Mouse (Mus musculus): Measurements from ENCODE around the gene Hpse2.

The Hpse2 gene

GRCm38 (mm10) chr19:42973740-42974139, 414.4 kb downstream of the Hpse2 start:
- DNase-seq (ENCODE audit: low read depth, low spot score): no peak

- no peak for DNase-seq (ENCODE audit: low read depth, low spot score)
Observed at GRCm38 (mm10) chr19:42965171-42965570, 423.0 kb downstream of the Hpse2 start.

- DNase-seq (ENCODE audit: low read depth, low spot score): no peak
Observed at GRCm38 (mm10) chr19:42948114-42948636, 440.0 kb downstream of the Hpse2 start.

DNA sequence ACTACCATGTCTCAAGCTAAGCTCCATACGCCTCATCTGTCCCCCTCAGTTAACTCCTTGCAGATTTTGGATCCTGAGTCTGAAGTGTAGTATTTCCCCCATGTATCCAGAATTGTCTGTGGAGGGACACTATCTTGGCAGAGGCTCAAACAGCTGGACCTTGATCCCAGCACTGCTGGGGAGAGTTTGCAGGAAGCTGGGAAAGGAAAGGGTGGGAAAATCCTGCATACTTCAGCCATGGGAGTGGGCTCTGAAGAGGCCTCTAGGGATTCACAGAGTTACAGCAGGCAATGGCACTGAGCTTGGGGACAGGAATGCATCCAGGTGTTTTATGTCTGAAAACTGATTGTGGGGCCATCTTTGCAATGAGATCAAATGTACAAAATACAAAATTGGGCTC, 450.6 kb downstream of the Hpse2 start:
- no peak for DNase-seq (ENCODE audit: low read depth, low spot score)

DNA sequence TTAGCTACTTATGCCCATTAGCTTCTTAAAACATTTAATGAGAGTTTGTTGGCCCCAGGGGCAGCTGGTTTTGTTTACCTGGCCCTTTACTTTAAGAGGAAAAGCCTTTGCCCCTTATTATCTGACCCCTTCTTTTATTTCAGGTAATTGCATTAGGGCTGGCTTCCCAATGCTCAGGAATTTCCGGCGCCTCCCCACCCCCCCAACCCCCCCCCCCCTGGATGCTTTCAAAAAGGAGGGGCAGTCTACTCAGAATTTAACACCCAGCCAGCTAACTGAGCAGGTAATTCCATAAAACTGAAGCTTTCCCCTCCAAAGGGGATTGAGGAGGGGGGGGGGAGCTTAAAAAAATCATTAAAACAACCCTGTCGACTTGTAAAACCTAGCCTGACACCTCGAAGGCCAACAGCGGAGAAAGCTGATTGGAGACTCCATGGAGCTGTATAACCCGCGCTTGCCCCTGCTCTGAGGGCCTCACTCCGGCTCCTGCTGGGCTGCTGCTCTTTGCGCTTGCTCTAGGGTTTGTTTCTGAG, 451.4 kb downstream of the Hpse2 start:
- no peak for DNase-seq (ENCODE audit: low read depth, low spot score)

DNA sequence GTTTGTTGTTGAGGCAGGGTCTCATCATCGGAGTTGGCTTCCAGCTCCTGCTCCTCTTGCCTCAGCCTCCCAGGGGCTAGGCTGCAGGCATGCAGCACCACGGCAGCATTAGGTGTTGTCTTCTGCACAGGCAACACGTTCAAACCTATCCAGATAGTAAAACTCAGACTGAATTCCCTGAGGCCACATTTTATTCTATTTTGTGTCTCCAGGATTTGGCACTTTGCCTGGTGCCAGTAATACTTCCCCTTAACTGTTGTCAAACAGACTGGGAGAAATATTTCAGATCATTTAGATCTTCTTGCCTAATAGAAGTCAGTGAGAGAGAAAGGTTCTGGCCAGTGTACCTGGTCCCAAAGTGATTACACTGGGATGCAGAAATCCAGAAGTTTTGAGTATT, 458.5 kb downstream of the Hpse2 start:
- no peak for DNase-seq (ENCODE audit: low read depth, low spot score)

- no peak for DNase-seq (ENCODE audit: low read depth, low spot score)
Observed at GRCm38 (mm10) chr19:42928271-42928670, 459.9 kb downstream of the Hpse2 start.

GRCm38 (mm10) chr19:42922610-42923009, 465.5 kb downstream of the Hpse2 start:
- no peak for DNase-seq (ENCODE audit: low read depth, low spot score)

DNA sequence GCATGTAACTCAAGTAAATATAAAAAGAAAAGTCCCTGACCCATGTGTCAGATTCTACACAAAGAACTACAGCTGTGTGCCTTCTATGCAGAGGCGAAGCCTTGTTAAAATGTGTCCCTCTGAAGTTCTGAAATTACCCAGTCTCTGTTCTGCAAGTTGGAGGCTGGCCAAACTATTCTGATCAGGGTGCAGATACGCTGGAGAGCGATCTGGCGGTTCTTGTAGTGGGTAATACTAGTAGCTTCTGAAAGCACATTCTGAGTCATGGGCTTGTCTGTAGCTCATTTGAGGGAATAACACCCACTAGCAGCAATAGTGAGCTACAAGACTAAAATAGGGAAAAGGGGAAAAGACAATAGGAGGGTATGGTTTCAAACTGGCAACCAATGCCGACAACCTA, 474.5 kb downstream of the Hpse2 start:
- DNase-seq (ENCODE audit: low read depth, low spot score): no peak

DNA sequence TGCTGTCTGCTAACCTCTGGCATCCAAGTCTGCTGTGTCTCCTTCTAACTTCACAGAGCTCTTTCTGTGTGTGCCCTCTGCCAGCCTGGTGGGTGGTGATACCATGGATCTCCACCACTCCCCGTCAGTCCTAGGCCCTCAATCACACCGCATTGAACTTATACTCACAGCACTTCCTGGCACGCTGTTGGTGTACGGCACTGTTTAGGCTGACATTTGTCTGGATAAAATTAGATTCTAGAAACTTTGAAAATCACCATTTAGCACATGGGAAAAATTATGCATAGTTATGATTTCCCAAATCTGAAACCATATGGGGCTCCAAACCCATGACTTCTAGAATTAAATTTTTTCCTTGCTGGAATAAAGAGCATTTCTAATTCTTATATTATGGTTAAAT, 478.4 kb downstream of the Hpse2 start:
- DNase-seq (ENCODE audit: low read depth, low spot score): no peak

DNA sequence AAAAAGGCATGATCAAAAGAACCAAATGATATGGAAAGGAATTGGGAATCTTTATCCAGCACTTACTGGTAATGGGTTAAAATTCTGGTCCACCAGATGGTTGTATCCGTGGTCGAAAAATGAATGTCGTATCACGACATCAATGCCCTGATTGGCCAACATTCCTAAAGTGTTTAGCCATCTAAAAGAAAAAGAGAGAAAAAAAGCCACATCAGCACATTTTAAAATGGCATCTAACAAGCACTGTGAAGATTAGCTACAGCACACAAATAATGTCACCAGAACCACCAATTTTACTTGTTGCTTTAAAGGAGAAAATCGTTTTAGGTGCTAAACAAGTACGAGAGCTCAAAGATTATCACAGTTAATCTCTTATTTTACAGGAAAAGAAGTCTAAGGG, 479.6 kb downstream of the Hpse2 start:
- DNase-seq (ENCODE audit: low read depth, low spot score): no peak

GRCm38 (mm10) chr19:42906328-42906727, 481.8 kb downstream of the Hpse2 start:
- DNase-seq (ENCODE audit: low read depth, low spot score): no peak

GRCm38 (mm10) chr19:42904726-42905125, 483.4 kb downstream of the Hpse2 start:
- no peak for DNase-seq (ENCODE audit: low read depth, low spot score)

- DNase-seq (ENCODE audit: low read depth, low spot score): no peak
Observed at GRCm38 (mm10) chr19:42904240-42904639, 483.9 kb downstream of the Hpse2 start.

DNA sequence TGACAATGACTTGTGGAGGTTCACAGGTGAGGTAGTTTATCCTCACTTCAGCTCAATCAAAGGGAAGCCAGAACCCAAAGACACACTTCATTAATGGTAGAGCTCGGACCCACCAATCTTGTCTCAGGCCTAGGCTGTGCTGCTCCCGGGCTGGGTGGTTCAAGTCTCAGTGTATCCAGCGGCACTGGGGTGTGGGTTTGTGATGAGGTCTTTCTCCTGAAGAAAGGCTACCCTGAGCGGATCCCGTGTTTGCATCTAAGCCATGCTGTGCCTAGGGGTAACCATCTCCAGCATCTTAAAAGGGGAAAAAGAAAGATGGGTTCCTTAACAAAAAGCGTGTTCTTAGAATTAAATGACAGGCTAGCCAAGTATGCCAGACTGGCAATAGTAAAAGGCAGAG, 484.3 kb downstream of the Hpse2 start:
- no peak for DNase-seq (ENCODE audit: low read depth, low spot score)

DNA sequence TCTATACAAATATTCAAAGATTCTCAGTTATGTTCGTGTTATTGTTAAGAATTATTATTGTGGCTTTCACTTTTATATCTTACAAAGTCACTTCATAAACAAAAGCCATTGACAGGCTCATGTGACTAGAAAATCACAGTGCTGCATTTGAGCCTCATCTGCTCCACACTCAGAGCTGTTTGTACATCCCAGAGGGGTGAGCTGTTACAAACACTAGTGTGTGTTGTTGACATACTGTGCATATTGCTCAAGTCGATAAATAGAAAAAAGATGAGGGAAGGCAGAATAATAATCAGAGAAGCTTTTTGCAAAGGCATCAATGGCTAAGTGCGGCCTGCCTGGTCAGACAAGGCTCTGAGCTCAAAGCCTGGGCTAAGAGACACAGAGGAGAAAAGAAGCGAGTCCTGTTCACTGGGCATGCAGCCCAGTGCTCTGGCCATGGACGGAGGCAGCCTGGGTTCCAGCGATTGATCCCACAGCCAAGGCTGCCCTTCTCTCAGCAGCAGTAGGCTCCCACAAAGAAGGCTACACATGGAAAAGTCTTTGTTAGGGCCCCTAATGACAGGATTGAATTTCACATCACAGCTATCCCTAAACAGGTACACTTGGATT, 485.6 kb downstream of the Hpse2 start:
- no peak for DNase-seq (ENCODE audit: low read depth, low spot score)

DNA sequence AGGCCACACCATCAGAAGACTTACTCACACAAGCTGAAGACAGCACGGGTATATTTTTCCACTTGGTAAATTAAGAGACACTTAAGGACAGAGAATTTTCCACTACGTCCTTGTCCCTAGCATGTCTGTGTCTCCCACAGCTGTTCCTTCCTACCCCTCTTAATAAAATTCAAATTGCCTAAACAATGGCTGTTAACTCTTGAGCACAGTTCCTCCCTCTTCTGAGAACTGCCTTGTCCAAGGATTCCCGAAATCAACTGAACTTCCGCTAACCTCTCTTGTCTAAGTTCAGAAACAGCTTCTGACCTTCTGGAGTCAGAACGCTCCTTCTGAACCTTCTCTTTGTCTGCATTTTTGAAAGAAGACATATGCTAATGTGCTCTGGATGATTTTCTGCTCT, 496.6 kb downstream of the Hpse2 start:
- no peak for DNase-seq (ENCODE audit: low read depth, low spot score)

DNA sequence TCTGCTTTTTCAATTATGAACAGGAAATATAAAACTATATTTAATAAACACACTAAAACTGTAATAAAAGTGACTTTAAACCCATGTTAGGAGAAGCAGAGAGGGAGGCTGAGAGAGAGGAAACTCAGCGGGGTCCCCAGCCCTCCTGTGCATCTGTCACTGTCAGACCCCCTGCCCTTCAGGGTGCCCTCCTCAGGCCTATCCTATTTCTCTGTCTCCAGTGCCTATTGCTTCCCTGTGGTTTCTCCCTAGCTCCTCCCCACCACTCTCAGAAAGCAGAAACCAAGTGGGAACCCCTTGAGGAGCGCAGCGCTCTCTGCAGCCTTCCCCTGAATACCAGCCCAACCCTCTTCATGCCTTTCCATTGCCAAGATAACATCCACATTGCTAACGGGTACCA, 510.5 kb downstream of the Hpse2 start:
- DNase-seq (ENCODE audit: low read depth, low spot score): no peak

- no peak for DNase-seq (ENCODE audit: low read depth, low spot score)
Observed at GRCm38 (mm10) chr19:42876563-42876962, 511.6 kb downstream of the Hpse2 start.

- DNase-seq (ENCODE audit: low read depth, low spot score): no peak
Observed at GRCm38 (mm10) chr19:42869663-42870530, 518.3 kb downstream of the Hpse2 start.

- DNase-seq (ENCODE audit: low read depth, low spot score): no peak
Observed at GRCm38 (mm10) chr19:42868958-42869662, 519.0 kb downstream of the Hpse2 start.

DNA sequence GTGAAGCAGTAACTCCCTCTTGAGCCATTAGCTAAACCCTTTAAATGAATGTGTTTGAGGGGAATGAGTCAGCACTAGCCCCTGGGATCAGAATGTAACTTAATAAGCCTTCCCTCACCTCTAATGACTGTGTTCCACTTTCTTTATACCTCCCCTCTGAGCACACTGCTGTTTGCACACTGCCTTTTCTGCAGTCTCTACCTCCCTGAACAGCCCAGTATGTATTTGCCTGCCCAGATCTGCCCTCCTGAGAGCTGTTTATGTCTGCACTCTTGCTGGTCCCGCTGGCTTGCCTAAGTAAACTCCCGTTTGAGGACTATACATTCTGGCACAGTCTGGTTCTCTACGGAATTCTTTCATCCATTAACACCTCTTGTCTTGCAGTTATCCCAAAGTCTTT, 525.1 kb downstream of the Hpse2 start:
- DNase-seq (ENCODE audit: low read depth, low spot score): no peak
